Mouse (Mus musculus): ENCODE results near the gene Ltbp1. TPM values are rescaled to one million over a fixed set of nuclear protein-coding genes. Genes with fewer than 3 reads are reported as not detected.

Gene Ltbp1
- polyA plus RNA-seq, 1 experiment from 2014 or later = 2.2 TPM

DNA sequence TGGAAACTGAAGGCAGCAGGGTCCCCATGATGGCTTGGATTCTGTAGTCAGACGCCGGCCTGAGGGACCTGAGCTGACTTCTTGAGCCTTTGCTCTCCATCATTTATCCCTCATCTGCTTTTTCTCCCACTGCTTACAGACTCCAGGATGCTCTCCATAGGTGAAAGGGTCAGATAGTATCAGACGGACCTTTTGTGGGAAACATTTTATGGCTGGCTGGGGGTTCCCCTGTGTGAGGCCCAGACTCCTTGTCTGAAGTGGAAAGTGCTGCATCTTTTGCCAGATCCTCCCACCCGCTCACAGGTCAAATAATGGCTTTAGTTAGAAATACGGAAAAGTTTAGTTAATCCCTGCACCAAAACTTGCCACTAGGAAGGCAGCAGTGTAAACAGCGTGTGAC lies 138.6 kb downstream of the Ltbp1 start:
- Histone ChIP-seq H3K36me3 (no peaks in the 10 kb centered on the region), H3K27me3 (no peaks in the 10 kb centered on the region), H3K27ac (no peak overlapping the region), H3K9me3 (no peaks in the 10 kb centered on the region), H3K4me1 (replicated peaks) (no peaks in the 10 kb centered on the region), H3K4me2 (no peak overlapping the region), H3K4me3 (no peak overlapping the region), H3K9ac (no peak overlapping the region)
- no peak for ATAC-seq (ENCODE audit: low FRiP score)
- WGBS = 68% methylated on average over 6 of the region's 6 CpGs

DNA sequence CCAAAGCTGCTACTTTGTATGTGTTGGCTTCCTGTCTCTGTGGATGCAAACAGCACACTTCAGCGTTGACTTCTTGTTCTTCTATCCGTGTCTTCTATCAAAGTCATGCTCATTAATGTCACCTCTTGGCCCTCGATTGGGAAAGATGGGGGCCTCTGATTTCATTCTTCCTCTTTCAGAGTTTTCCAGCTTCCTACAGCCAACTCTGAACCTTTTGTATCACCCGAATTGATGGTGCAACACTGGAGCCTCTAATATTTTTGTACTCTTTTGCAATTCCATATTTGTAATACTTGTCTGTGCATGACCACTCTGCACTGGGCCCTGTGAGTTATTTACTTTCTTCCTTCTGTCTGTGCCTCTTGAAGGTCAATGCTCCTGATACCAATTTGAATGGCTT lies 141.8 kb downstream of the Ltbp1 start:
- WGBS = 84% methylated on average over 4 of the region's 4 CpGs
- no peaks in the 10 kb centered on the region for H3K9me3 ChIP-seq
- ATAC-seq (ENCODE audit: low FRiP score) = no peak

DNA sequence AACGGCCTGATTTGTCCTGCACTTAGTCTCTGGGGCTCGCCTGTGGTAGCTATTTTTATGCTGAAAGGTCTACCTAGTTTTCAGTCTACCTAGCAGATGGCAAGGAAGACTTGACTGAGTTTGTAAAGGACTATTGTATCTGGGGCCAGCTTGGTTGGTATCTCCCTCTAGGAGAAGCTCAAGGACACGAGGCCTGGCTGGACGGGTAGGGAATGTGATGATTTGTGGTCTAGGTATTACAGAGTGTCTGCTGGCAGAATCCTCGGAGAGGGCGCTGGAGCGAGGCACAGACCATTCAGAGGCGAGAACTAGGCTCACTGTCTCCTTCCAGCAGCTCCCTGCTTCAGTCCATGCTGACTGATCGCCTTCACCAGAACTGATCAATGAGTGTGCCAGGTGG lies 146.4 kb downstream of the Ltbp1 start:
- no peaks in the 10 kb centered on the region for H3K9me3 ChIP-seq
- no peak overlapping the region for H3K27ac ChIP-seq
- ATAC-seq (ENCODE audit: low FRiP score) = no peak
- H3K36me3 ChIP-seq = no peaks in the 10 kb centered on the region
- no peak overlapping the region for H3K4me3 ChIP-seq
- no peaks in the 10 kb centered on the region for H3K4me1 ChIP-seq (replicated peaks)
- H3K9ac ChIP-seq = no peak overlapping the region
- H3K27me3 ChIP-seq = no peaks in the 10 kb centered on the region
- H3K4me2 ChIP-seq = no peak overlapping the region
- 80% methylated on average over 9 of the region's 9 CpGs for WGBS

More for the DNA sequence above, 141.8 kb downstream of the Ltbp1 start:
- H3K4me3 ChIP-seq = no peak overlapping the region
- H3K9ac ChIP-seq = no peak overlapping the region
- H3K36me3 ChIP-seq = no peaks in the 10 kb centered on the region
- H3K27me3 ChIP-seq = no peaks in the 10 kb centered on the region
- H3K27ac ChIP-seq = no peak overlapping the region
- H3K4me1 ChIP-seq (replicated peaks) = no peaks in the 10 kb centered on the region
- no peak overlapping the region for H3K4me2 ChIP-seq

DNA sequence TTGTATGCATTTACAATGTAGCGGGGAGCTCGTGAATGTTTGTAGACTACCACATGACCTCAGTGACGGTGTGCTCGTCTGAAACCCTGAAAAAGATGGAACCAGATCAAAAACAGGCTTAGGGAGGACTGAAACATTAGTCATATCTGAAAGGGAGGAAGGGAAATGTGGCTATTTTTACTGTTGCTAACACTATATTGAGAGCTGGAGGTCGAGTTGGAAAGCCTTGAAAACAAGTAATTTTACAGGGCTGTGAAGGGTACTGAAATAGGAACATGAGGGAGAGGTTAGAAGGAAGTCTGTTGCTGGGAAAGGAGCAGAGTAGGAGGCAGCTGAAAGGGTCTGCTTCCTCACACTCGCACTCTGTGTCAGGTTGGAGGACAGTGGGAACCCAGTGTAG lies 147.7 kb downstream of the Ltbp1 start:
- no peaks in the 10 kb centered on the region for H3K36me3 ChIP-seq
- ATAC-seq (ENCODE audit: low FRiP score) = no peak
- H3K9me3 ChIP-seq = no peaks in the 10 kb centered on the region
- WGBS = 78% methylated on average over 6 of the region's 6 CpGs
- no peak overlapping the region for H3K9ac ChIP-seq
- no peak overlapping the region for H3K4me2 ChIP-seq
- no peaks in the 10 kb centered on the region for H3K27me3 ChIP-seq
- no peak overlapping the region for H3K27ac ChIP-seq
- H3K4me3 ChIP-seq = no peak overlapping the region
- no peaks in the 10 kb centered on the region for H3K4me1 ChIP-seq (replicated peaks)

DNA sequence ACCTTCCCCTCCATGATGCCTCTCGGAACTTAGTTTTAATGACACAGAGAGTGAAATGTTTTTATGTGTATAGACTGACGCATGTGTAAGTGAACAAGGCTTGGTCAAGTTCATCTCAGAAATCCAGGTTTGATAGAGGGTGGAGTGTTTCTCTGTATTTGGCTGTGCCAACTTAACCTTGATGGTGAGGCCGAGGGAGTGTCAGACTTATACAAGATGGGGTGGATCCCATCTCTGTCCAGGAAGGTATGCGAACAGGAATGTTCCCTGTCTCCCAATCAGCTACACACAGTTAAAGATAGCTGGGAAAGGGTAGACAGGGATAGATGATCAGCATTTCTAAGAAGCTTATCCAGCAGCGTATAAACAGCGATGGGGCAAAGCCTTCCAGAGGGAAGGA lies 153.0 kb downstream of the Ltbp1 start:
- Histone ChIP-seq H3K9ac (no peak overlapping the region), H3K27me3 (no peaks in the 10 kb centered on the region), H3K9me3 (no peaks in the 10 kb centered on the region), H3K4me1 (replicated peaks) (no peaks in the 10 kb centered on the region), H3K4me2 (no peak overlapping the region), H3K4me3 (no peak overlapping the region), H3K36me3 (no peaks in the 10 kb centered on the region), H3K27ac (no peak overlapping the region)
- ATAC-seq (ENCODE audit: low FRiP score) = no peak
- WGBS = 90% methylated on average over 6 of the region's 6 CpGs

DNA sequence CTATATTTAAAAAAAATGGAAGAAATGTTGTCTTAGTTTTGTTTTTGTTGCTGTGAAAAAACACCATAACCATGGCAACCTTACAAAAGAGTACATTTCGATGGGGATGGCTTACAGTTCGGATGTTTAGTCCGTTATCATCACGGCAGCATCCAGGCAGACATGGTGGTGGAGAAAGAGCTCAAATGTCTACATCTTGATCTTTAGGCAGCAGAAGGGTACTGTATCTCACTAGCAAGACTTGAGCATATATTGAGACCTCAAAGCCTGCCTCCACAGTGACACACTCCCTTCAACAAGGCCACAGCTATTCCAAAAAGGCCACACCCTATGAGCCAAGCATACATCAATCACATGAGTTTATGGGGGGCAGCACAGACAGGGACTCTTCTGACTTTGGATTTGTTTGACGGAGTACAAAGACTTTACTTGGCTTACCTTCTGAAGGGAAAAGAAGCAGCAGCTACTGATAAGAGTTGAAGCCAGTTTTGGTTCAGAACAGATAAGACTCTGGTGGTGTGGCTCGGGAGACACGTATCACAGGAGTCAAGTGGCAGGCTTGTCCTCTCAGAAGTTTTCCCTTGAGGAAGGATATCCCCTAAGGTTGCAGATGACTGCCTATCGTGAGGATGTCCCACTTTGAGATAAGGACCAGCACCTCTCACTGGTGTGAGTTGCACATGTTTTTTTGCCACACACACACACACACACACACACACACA lies 153.9 kb downstream of the Ltbp1 start:
- no peak overlapping the region for H3K27ac ChIP-seq
- no peak overlapping the region for H3K4me3 ChIP-seq
- H3K4me1 ChIP-seq (replicated peaks) = no peaks in the 10 kb centered on the region
- ATAC-seq (ENCODE audit: low FRiP score) = no peak
- no peaks in the 10 kb centered on the region for H3K27me3 ChIP-seq
- no peaks in the 10 kb centered on the region for H3K9me3 ChIP-seq
- H3K9ac ChIP-seq = no peak overlapping the region
- no peak overlapping the region for H3K4me2 ChIP-seq
- WGBS = 92% methylated on average over 8 of the region's 8 CpGs
- no peaks in the 10 kb centered on the region for H3K36me3 ChIP-seq

DNA sequence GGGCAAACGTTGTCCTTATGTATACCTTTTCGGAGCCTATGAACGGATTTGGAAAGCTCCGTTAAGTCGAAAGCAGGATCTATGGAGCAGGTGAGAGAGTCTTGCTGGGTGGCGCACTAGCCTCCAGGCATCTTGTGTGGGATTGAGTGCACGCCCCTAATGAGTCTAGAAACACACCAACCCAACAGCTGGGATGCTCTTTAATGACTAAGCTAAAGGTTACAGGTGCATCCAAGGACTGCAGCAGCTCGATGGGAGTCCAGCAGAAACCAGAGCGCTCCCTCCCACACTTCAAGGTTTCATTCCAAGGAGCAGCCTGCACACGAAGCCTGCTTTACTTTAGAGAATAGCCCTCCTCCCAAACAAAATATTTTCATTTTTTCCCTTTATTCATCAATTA lies 155.7 kb downstream of the Ltbp1 start:
- Histone ChIP-seq H3K4me2 (no peak overlapping the region), H3K9me3 (no peaks in the 10 kb centered on the region), H3K4me1 (replicated peaks) (no peaks in the 10 kb centered on the region), H3K9ac (no peak overlapping the region), H3K27me3 (no peaks in the 10 kb centered on the region), H3K36me3 (no peaks in the 10 kb centered on the region), H3K4me3 (no peak overlapping the region), H3K27ac (no peak overlapping the region)
- WGBS = 89% methylated on average over 10 of the region's 10 CpGs
- no peak for ATAC-seq (ENCODE audit: low FRiP score)

DNA sequence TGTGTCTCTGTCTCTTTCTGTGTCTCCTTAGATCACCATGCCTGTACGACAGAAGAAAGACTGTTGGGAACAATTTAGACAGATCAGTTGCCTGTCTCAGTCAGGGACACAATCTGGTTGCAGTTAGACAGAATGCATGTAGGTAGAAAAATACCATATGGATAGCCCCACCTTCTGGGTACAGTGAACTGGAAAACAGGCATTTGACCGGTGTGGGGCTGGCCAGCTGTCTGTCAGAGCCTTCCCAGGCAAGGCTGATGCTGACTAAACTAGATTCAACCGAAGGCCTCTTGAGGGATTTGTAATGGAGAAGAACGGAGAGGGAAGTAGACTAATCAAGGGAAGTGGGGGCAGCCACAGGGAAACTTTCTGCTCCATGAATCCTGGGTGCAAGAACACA lies 156.6 kb downstream of the Ltbp1 start:
- no peak overlapping the region for H3K4me3 ChIP-seq
- H3K9ac ChIP-seq = no peak overlapping the region
- no peaks in the 10 kb centered on the region for H3K9me3 ChIP-seq
- H3K27ac ChIP-seq = no peak overlapping the region
- H3K27me3 ChIP-seq = no peaks in the 10 kb centered on the region
- no peak overlapping the region for H3K4me2 ChIP-seq
- H3K36me3 ChIP-seq = no peaks in the 10 kb centered on the region
- no peak for ATAC-seq (ENCODE audit: low FRiP score)
- no peaks in the 10 kb centered on the region for H3K4me1 ChIP-seq (replicated peaks)
- 83% methylated on average over 4 of the region's 4 CpGs for WGBS

DNA sequence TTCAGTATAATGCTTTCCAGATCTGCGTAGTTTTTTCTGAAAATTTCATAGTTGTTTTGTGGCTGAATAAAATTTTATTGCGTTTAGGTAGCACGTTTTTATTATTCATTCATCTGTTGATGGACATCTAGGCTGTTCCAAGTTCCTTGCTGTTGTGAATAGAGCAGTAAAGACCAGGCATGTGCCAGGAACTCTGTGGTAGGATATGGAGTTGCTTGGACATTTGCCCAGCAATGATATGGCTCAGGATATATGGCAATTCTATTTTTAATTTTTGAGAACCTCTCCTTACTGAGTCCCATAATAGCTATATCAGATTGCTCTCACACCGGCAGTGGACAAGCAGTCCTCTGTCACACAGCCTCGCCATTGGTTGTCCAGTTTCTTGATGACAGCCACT lies 159.2 kb downstream of the Ltbp1 start:
- no peak overlapping the region for H3K9ac ChIP-seq
- WGBS = 93% methylated on average over 5 of the region's 5 CpGs
- no peaks in the 10 kb centered on the region for H3K9me3 ChIP-seq
- no peak overlapping the region for H3K4me2 ChIP-seq
- no peak overlapping the region for H3K4me3 ChIP-seq
- H3K4me1 ChIP-seq (replicated peaks) = no peaks in the 10 kb centered on the region
- no peaks in the 10 kb centered on the region for H3K27me3 ChIP-seq
- no peak for ATAC-seq (ENCODE audit: low FRiP score)
- H3K27ac ChIP-seq = no peak overlapping the region
- H3K36me3 ChIP-seq = no peaks in the 10 kb centered on the region

DNA sequence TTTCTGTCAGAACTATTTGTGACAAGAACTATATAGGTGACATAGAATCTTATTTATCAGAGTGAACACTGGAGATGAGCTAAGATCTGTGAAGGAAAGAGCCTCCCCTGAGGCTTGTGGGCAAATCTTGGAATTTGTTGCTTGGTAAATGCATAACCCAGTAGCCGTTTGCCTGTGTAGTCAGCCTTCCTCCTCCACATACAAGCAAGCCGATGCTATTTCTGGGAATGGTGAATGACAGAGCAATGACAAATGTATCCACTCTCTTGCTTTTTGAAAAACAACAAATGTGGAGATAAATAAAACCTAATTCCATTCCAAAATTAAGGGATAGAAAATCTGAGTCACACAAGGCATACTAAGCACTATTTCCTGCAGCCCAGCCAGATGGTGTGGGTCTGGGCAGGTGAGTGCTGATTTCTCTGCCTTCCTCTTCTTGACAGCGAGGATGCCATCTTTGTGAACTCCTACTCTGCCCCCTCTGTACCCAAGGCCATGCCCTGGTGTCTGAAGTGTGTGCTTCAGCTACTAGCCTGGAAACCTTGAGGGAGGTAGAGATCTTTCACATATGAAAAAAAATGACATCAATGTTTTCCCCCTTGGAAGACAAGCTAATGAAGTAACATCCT lies 163.3 kb downstream of the Ltbp1 start:
- Histone ChIP-seq H3K4me2 (no peak overlapping the region), H3K4me1 (replicated peaks) (no peaks in the 10 kb centered on the region), H3K9me3 (no peaks in the 10 kb centered on the region), H3K36me3 (no peaks in the 10 kb centered on the region), H3K27me3 (no peaks in the 10 kb centered on the region), H3K9ac (no peak overlapping the region), H3K27ac (no peak overlapping the region), H3K4me3 (no peak overlapping the region)
- no peak for ATAC-seq (ENCODE audit: low FRiP score)
- WGBS = 89% methylated on average over 3 of the region's 3 CpGs

DNA sequence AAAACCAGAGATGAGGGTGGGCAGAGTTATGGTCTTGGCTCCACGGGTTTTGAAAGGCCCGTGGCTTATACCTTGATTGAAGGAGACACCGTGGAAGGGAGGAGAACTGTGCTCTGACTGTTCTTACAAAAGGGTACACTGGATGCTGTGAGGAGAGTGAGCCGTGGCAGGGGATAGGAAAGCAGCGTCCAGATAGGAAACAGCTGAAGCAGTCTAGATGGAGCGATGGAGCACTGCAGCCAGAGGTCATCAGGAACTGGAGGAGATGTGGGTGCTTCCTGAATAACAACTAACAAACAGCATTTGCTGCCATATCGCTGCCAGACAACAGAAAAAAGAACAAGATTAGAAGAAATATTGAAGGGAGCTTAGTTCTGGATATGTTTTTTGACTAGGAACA lies 166.3 kb downstream of the Ltbp1 start:
- Histone ChIP-seq H3K4me2 (no peak overlapping the region), H3K36me3 (no peaks in the 10 kb centered on the region), H3K9ac (no peak overlapping the region), H3K9me3 (no peaks in the 10 kb centered on the region), H3K27ac (no peak overlapping the region), H3K4me3 (no peak overlapping the region), H3K27me3 (no peaks in the 10 kb centered on the region), H3K4me1 (replicated peaks) (no peaks in the 10 kb centered on the region)
- no peak for ATAC-seq (ENCODE audit: low FRiP score)
- 89% methylated on average over 7 of the region's 7 CpGs for WGBS

DNA sequence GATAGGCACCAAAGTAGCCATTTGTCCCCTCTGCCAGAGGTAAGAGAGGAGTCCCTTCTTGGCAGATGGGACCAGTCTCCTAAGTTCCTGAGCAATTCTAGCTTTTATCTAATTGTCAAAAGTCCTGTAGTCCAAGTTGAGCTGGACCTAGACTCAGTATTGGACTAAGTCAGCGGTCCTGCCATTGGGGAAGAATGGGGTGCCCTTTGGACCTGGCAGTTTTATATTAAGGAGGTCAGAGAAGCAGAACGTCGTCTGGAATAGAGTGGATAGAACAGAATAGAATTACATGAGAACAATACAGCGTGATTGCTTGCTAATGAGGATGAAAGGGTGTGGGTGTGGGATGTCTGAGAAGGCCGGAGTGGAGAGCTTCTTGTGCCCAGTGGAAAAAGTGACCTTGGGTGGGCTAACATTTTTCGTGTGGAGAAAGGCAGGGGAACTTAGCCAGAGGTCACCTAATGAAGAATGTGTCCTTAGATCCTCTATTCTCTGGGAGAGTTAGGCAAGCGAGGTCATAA lies 167.4 kb downstream of the Ltbp1 start:
- Histone ChIP-seq H3K9ac (no peak overlapping the region), H3K27ac (no peak overlapping the region), H3K4me2 (no peak overlapping the region), H3K9me3 (no peaks in the 10 kb centered on the region), H3K4me1 (replicated peaks) (no peaks in the 10 kb centered on the region), H3K4me3 (no peak overlapping the region), H3K27me3 (no peaks in the 10 kb centered on the region), H3K36me3 (no peaks in the 10 kb centered on the region)
- no peak for ATAC-seq (ENCODE audit: low FRiP score)
- 70% methylated on average over 7 of the region's 7 CpGs for whole genome bisulfite sequencing

DNA sequence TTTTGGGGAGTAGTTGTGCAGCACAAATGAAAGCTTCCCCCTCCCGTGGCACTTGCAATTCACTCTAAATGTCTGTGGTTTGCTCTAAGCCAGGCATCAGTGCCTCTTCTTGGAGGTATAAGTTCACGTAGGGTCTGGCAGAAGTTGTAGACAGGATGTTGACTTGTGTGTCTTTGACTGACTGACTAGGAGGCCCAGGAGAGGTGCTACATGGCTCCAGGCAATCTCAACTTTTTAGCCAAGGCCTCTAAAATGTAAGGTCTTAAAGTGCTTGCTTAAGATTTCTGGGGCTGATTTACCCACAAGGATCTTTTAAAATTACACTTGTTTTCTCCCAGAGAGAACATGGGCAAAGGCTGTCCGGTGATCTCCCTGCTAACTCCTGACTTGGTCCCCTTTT lies 169.1 kb downstream of the Ltbp1 start:
- 92% methylated on average over 3 of the region's 3 CpGs for WGBS
- Histone ChIP-seq H3K27ac (no peak overlapping the region), H3K4me3 (no peak overlapping the region), H3K27me3 (no peaks in the 10 kb centered on the region), H3K9ac (no peak overlapping the region), H3K4me2 (no peak overlapping the region), H3K4me1 (replicated peaks) (peaks cover 8% of the 10 kb centered on the region), H3K36me3 (no peaks in the 10 kb centered on the region), H3K9me3 (no peaks in the 10 kb centered on the region)
- ATAC-seq (ENCODE audit: low FRiP score) = no peak

Measured in hindbrain, embryonic 13.5 days (tissue).